28 mouse cellular contexts compared by ENCODE assay signal in genomic region chr17:25681636-25682035, GRCm38 (mm10). TPM values are rescaled to one million over a fixed set of nuclear protein-coding genes. Genes with fewer than 3 reads are reported as not detected.
"Had no signal": no experiment of that assay in that cellular context is flagged by ENCODE, and none has a peak within 500 bp of the region (broad histone marks: within the 10 kb centered on the region; RNA-seq: fewer than 3 reads in every experiment).

No protein-coding gene starts in this region.

- ATAC-seq: intestine, postnatal 0 days; midbrain, embryonic 15.5 days had no signal

- DNase-seq: kidney, adult 8-10 months; liver, embryonic 13.5 days; lung, adult 2 months; lung, postnatal 14 days; lung, postnatal 4 days; retina, postnatal 1 day; right cerebral cortex, postnatal 14 days; right cerebral cortex, postnatal 4 days; thymus, adult 2 months; thymus, postnatal 14 days; thymus, postnatal 4 days had no signal

- H3K27ac ChIP-seq: liver, embryonic 13.5 days; midbrain, embryonic 12.5 days; midbrain, embryonic 15.5 days; neural tube, embryonic 13.5 days; stomach, postnatal 0 days had no signal

- H3K4me1 ChIP-seq: liver, embryonic 13.5 days had no signal

- H3K4me3 ChIP-seq: liver, embryonic 13.5 days; midbrain, embryonic 12.5 days; midbrain, embryonic 15.5 days; myocyte; neural tube, embryonic 13.5 days had no signal

- H3K36me3 ChIP-seq: liver, embryonic 13.5 days; midbrain, embryonic 12.5 days; midbrain, embryonic 15.5 days; neural tube, embryonic 13.5 days had no signal

- H3K9me3 ChIP-seq: liver, embryonic 13.5 days; midbrain, embryonic 12.5 days; midbrain, embryonic 15.5 days; neural tube, embryonic 13.5 days had no signal

- H3K9ac ChIP-seq: liver, embryonic 13.5 days; midbrain, embryonic 12.5 days; midbrain, embryonic 15.5 days; neural tube, embryonic 13.5 days had no signal

- H3K4me2 ChIP-seq: liver, embryonic 13.5 days; midbrain, embryonic 12.5 days; midbrain, embryonic 15.5 days; neural tube, embryonic 13.5 days had no signal

- H3K27me3 ChIP-seq: midbrain, embryonic 15.5 days; neural tube, embryonic 13.5 days had no signal

RNA-seq across cellular contexts. Expression of gene Gng13, which starts 35.3 kb away (rescaled TPM):
- total RNA-seq: liver, adult 2 months; megakaryocyte progenitor cell, adult 5-6 weeks; megakaryocyte-erythroid progenitor cell, adult 5-6 weeks; monocyte, adult 5-6 weeks; neutrophil, adult 5-6 weeks had no signal
- polyA plus RNA-seq: liver, adult 2 months; liver, embryonic 16.5 days; lung, adult 2 months had no signal

RNA-seq across cellular contexts. Expression of gene Mslnl, which starts 54.2 kb away (rescaled TPM):
- total RNA-seq: layer of hippocampus, postnatal 10 days; liver, adult 2 months; megakaryocyte progenitor cell, adult 5-6 weeks; megakaryocyte-erythroid progenitor cell, adult 5-6 weeks; monocyte, adult 5-6 weeks; neutrophil, adult 5-6 weeks had no signal
- polyA plus RNA-seq: intestine, embryonic 14.5 days; intestine, postnatal 0 days; kidney, embryonic 16.5 days; limb, embryonic 11.5 days; liver, adult 2 months; liver, embryonic 13.5 days; liver, embryonic 16.5 days; midbrain, embryonic 12.5 days; midbrain, embryonic 15.5 days; myocyte; neural tube, embryonic 13.5 days; stomach, embryonic 14.5 days had no signal
